Mouse (Mus musculus) embryonic facial prominence, embryonic 11.5 days (tissue): ENCODE results near the gene Plekha4. TPM values are rescaled to one million over a fixed set of nuclear protein-coding genes. Genes with fewer than 3 reads are reported as not detected.

ENCODE experiments used
- ATAC-seq: fragments of 200-750 bp; cut with Nextera tagmentation; replicated peaks from 2 replicates; pipeline ENCODE4 v1.8.0; 2017; ENCODE audit warnings: low read depth; ENCODE audit not compliant: insufficient number of reproducible peaks, low FRiP score, low TSS enrichment
- DNase-seq: peaks from one replicate; pipeline ENCODE4 v3.0.0-alpha.2; 2015; ENCODE audit warnings: low spot score
- H3K27ac ChIP-seq: fragments of 300-500 bp; sonication (generic); replicated peaks from 2 replicates; pipeline ENCODE4 v1.5.1; 2014; ENCODE audit warnings: mild to moderate bottlenecking, low read depth, low read length, control low read depth
- H3K27me3 ChIP-seq: fragments of 300-500 bp; sonication (generic); 2 replicates; pipeline ENCODE4 v1.6.1; 2014; ENCODE audit warnings: mild to moderate bottlenecking, low read length, moderate library complexity, mixed read lengths; ENCODE audit not compliant: control insufficient read depth, insufficient read depth
- H3K36me3 ChIP-seq: fragments of 300-500 bp; sonication (generic); replicated peaks from 2 replicates; pipeline ENCODE4 v1.6.1; 2014; ENCODE audit warnings: low read depth, mild to moderate bottlenecking, low read length, moderate library complexity, mixed read lengths; ENCODE audit not compliant: control insufficient read depth, insufficient read depth
- H3K4me1 ChIP-seq: fragments of 300-500 bp; sonication (generic); 2 replicates; pipeline ENCODE4 v1.6.1; 2014; ENCODE audit warnings: low read length, mixed read lengths; ENCODE audit not compliant: control insufficient read depth, insufficient read depth
- H3K4me2 ChIP-seq: fragments of 300-500 bp; sonication (generic); 2 replicates; pipeline ENCODE4 v1.6.1; 2014; ENCODE audit warnings: low read depth, mild to moderate bottlenecking, control low read depth, low read length, moderate library complexity
- H3K4me3 ChIP-seq: fragments of 300-500 bp; sonication (generic); 2 replicates; pipeline ENCODE4 v1.5.1; 2014; ENCODE audit warnings: low read depth, low read length, control low read depth
- H3K9ac ChIP-seq: fragments of 300-500 bp; sonication (generic); replicated peaks from 2 replicates; pipeline ENCODE4 v1.6.1; 2014; ENCODE audit warnings: mild to moderate bottlenecking, control low read depth, low read length
- H3K9me3 ChIP-seq: fragments of 300-500 bp; sonication (generic); replicated peaks from 2 replicates; pipeline ENCODE4 v1.6.1; 2016; ENCODE audit warnings: mild to moderate bottlenecking, low read length, inconsistent platforms, mixed read lengths; ENCODE audit not compliant: control insufficient read depth
- WGBS: fragments of 180-500 bp; shearing (Covaris S2); extraction: QIAGEN DNeasy Blood & Tissue Kit; methylation state at CpG from one replicate; pipeline ENCODE4 v1.1.7; 2014; 5-methylcytosine and 5-hydroxymethylcytosine counted together
- polyA plus RNA-seq: library from polyadenylated mRNA; unstranded; fragments of >200 nt; fragmentation: Nextera tagmentation; extraction: Ambion mirVana; gene quantifications from 2 replicates; pipeline ENCODE4 v1.2.1, GENCODE M21; 2014

Plekha4 gene
- polyA plus RNA-seq, 1 experiment from 2014 or later: 0.62 TPM

DNA sequence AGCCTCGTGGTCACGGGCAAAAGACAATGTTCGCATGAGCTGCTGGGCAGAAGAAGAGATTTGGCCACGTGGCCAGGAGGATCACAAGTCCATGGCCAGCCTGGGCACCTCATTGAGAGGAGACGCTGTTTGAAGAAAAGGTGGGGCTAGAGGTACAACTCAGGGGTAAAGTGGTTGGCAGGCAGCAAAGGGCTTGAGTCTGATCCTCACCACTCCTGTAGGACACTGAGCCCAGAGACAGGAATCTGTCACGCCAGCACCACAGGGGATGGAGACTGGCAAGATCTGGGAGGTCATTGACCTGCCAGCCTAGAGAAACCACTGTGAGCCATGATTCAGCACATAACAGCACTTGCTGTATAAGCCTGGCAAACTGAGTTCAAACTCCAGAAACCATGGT is 71.4 kb downstream of the Plekha4 start:
- no peak overlapping the region for H3K27ac ChIP-seq
- no peaks in the 10 kb centered on the region for H3K36me3 ChIP-seq
- no peaks in the 10 kb centered on the region for H3K4me1 ChIP-seq
- H3K4me3 ChIP-seq: no peak overlapping the region
- DNase-seq: no peak
- H3K4me2 ChIP-seq: no peak overlapping the region
- 89% methylated on average over 6 of the region's 6 CpGs for WGBS
- no peaks in the 10 kb centered on the region for H3K9me3 ChIP-seq
- H3K27me3 ChIP-seq: no peaks in the 10 kb centered on the region
- ATAC-seq: no peak
- H3K9ac ChIP-seq: no peak overlapping the region

DNA sequence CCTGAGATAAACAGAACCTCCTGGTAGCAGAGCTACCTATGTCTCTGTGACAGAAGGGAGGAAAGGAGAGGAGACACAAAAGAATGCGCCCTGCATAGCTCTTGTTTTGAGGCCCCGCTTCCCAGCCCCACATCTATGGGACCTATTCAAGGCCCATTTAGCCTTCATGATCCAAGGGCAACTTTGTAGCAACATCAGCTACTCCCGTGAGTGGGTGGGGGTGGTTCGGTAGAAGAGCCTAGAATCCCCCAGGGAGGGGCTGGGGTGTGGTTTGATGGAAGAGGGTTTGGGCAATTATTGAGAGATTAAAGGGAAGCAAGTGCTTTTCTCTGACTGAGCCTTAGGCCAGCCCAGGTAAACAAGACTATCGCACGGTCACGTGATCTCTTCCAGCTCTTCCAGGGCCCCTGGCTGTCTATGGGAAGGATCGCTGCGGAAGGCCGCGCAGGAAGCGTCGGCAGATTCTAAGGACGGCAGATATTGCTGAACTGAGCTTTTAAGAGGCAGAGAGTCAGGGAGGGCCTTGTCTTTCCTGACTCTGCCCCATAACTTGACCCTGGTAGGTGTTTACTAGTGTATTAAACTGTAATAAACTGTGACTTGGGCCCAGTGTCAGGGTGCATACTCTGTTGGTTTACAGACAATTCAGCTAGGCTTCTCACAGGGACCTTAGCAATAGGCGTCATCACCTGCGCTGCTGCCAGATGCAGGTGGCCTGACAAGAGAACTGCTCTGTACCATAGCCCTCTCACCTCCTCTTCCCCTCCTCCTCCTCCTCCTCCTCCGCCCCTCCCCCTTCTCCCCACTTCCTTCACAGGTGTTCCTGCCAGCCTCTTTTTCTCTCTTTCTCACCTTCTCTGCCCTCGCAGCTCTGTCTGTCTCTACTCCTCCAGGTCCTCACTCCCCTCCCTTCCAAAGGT is 73.1 kb downstream of the Plekha4 start:
- H3K4me2 ChIP-seq: no peak overlapping the region
- DNase-seq (no peak), ATAC-seq (no peak)
- H3K4me3 ChIP-seq: no peak overlapping the region
- 0 out of 2 replicates have a peak overlapping the region, but pooled peaks have one; percentile 32 for H3K9ac ChIP-seq
- no peaks in the 10 kb centered on the region for H3K27me3 ChIP-seq
- H3K4me1 ChIP-seq: no peaks in the 10 kb centered on the region
- H3K27ac ChIP-seq: no peak overlapping the region
- WGBS: 46% methylated on average over 18 of the region's 18 CpGs
- no peaks in the 10 kb centered on the region for H3K9me3 ChIP-seq
- no peaks in the 10 kb centered on the region for H3K36me3 ChIP-seq

Other genes with a start within 250 kb of the Plekha4 start
- not detected in 2 replicates for gene Slc6a21, start 248.8 kb upstream of the Plekha4 start, polyA plus RNA-seq
- gene Trpm4, start 192.6 kb upstream of the Plekha4 start, polyA plus RNA-seq: 5.0 and 7.2 TPM in 2 replicates
- 0.33 and 0.34 TPM in 2 replicates for gene Hrc, start 191.0 kb upstream of the Plekha4 start, polyA plus RNA-seq
- 7.4 TPM in 2 replicates for gene Ppfia3, start 159.3 kb upstream of the Plekha4 start, polyA plus RNA-seq
- gene Lin7b, start 155.7 kb upstream of the Plekha4 start, polyA plus RNA-seq: 0.77 and 0.86 TPM in 2 replicates
- gene Snrnp70, start 130.6 kb upstream of the Plekha4 start, polyA plus RNA-seq: 71.6 and 75.0 TPM in 2 replicates
- not detected in 2 replicates for gene Kcna7, start 120.7 kb upstream of the Plekha4 start, polyA plus RNA-seq
- gene Ntf5, start 112.6 kb upstream of the Plekha4 start, polyA plus RNA-seq: 3.9 and 5.1 TPM in 2 replicates
- not detected in 2 replicates for gene Lhb, start 105.5 kb upstream of the Plekha4 start, polyA plus RNA-seq
- 28.7 and 30.7 TPM in 2 replicates for gene Gys1, start 91.5 kb upstream of the Plekha4 start, polyA plus RNA-seq
- gene Ruvbl2, start 88.2 kb upstream of the Plekha4 start, polyA plus RNA-seq: 172 and 179 TPM in 2 replicates
- gene Ftl1, start 66.4 kb upstream of the Plekha4 start, polyA plus RNA-seq: 4,830 and 5,123 TPM in 2 replicates
- 151 and 168 TPM in 2 replicates for gene Bax, start 59.4 kb upstream of the Plekha4 start, polyA plus RNA-seq
- 0.43 and 0.95 TPM in 2 replicates for gene Tulp2, start 44.5 kb upstream of the Plekha4 start, polyA plus RNA-seq
- not detected in 2 replicates for gene Gm45808, start 39.5 kb upstream of the Plekha4 start, polyA plus RNA-seq
- gene Dhdh, start 37.5 kb upstream of the Plekha4 start, polyA plus RNA-seq: 2.6 and 3.1 TPM in 2 replicates
- 96.7 and 107 TPM in 2 replicates for gene Nucb1, start 15.9 kb upstream of the Plekha4 start, polyA plus RNA-seq
- 19.8 and 20.3 TPM in 2 replicates for gene Ppp1r15a, start 62 bp upstream of the Plekha4 start, polyA plus RNA-seq
- 0.53 and 0.68 TPM in 2 replicates for gene Hsd17b14, start 28.6 kb downstream of the Plekha4 start, polyA plus RNA-seq
- gene Bcat2, start 43.8 kb downstream of the Plekha4 start, polyA plus RNA-seq: 47.0 and 47.3 TPM in 2 replicates
- 0.22 TPM in 1 of 2 replicates, not detected in the other for gene Fgf21, start 89.2 kb downstream of the Plekha4 start, polyA plus RNA-seq
- 0.38 TPM in 1 of 2 replicates, not detected in the other for gene Fut1, start 91.0 kb downstream of the Plekha4 start, polyA plus RNA-seq
- gene Izumo1, start 95.5 kb downstream of the Plekha4 start, polyA plus RNA-seq: 0.08 and 0.11 TPM in 2 replicates
- 5.4 and 5.7 TPM in 2 replicates for gene Rasip1, start 101.2 kb downstream of the Plekha4 start, polyA plus RNA-seq
- gene Mamstr, start 113.6 kb downstream of the Plekha4 start, polyA plus RNA-seq: 1.4 and 1.8 TPM in 2 replicates
- 0.17 TPM in 1 of 2 replicates, not detected in the other for gene Fut2, start 140.1 kb downstream of the Plekha4 start, polyA plus RNA-seq
- 0.25 TPM in 2 replicates for gene Ntn5, start 157.7 kb downstream of the Plekha4 start, polyA plus RNA-seq
- gene Sec1, start 168.1 kb downstream of the Plekha4 start, polyA plus RNA-seq: 0.27 and 0.42 TPM in 2 replicates
- gene Car11, start 173.5 kb downstream of the Plekha4 start, polyA plus RNA-seq: 6.9 and 8.7 TPM in 2 replicates
- 4.9 and 5.6 TPM in 2 replicates for gene Dbp, start 178.8 kb downstream of the Plekha4 start, polyA plus RNA-seq
- gene Rpl18, start 189.1 kb downstream of the Plekha4 start, polyA plus RNA-seq: 1,026 and 1,114 TPM in 2 replicates
- gene Sphk2, start 191.7 kb downstream of the Plekha4 start, polyA plus RNA-seq: 14.9 and 17.3 TPM in 2 replicates
- gene Fam83e, start 194.9 kb downstream of the Plekha4 start, polyA plus RNA-seq: 0.21 and 0.35 TPM in 2 replicates
- gene Spaca4, start 199.5 kb downstream of the Plekha4 start, polyA plus RNA-seq: not detected in 2 replicates